Mouse (Mus musculus): ENCODE measurements around the gene Ap4b1. TPM values are rescaled to one million over a fixed set of nuclear protein-coding genes. Genes with fewer than 3 reads are reported as not detected.
"Not testable (repeated sequence)": the region's sequence is repeated elsewhere in the genome, so short reads cannot be mapped to it uniquely, and the experiment has no call there.

Ap4b1 gene
- polyA plus RNA-seq, 1 experiment from 2014 or later = 18.7 TPM

DNA sequence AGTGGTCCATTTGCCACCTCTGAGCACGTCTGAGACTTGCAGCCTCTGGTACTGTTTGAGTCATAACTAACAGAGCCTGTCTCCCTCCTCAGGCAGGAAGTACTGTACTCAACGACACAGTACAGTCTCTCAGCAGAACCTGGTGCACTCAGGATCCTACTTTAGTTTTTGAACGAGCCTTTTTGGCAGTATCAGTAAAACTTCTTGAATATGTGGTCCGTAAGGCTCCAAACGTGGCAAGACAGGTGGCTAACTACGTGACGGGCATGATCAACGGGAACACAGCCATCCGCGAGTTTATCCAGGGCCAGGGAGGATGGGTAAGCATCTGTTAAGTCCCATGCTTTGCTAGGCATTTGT is 26.6 kb downstream of the Ap4b1 start:
- no peak overlapping the region for H3K9ac ChIP-seq
- no peak overlapping the region for H3K27ac ChIP-seq
- no peak for ATAC-seq
- no peaks in the 10 kb centered on the region for H3K36me3 ChIP-seq
- no peak overlapping the region for H3K4me2 ChIP-seq
- no peaks in the 10 kb centered on the region for H3K27me3 ChIP-seq (replicated peaks)
- H3K9me3 ChIP-seq (replicated peaks) = no peaks in the 10 kb centered on the region
- H3K4me3 ChIP-seq = no peak overlapping the region
- WGBS (ENCODE audit: insufficient replicate concordance) = 74% methylated on average over 10 of the region's 10 CpGs
- peaks cover 24% of the 10 kb centered on the region for H3K4me1 ChIP-seq

DNA sequence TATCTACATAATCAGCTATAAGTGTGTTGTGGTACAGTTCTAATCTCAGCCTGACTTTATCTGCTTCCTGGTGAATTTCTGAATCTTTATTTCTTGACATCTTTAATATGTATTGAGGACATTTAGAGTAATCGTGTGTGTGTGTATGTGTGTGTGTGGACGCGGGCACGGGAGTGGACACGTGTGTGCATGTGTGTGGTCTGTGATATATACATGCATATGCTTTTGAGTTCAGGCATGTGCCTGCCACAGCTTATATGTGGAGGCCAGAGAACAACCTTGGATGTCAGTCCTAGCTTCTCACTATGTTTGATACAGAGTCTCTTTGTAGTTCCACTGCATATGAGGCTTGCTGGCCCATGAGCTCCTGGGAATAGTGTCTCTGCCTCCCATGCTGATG is 27.1 kb downstream of the Ap4b1 start:
- ATAC-seq = no peak
- peaks cover 19% of the 10 kb centered on the region for H3K4me1 ChIP-seq
- no peaks in the 10 kb centered on the region for H3K36me3 ChIP-seq
- WGBS (ENCODE audit: insufficient replicate concordance) = 86% methylated on average over 5 of the region's 5 CpGs
- no peaks in the 10 kb centered on the region for H3K27me3 ChIP-seq (replicated peaks)
- H3K9me3 ChIP-seq (replicated peaks) = no peaks in the 10 kb centered on the region
- H3K9ac ChIP-seq = no peak overlapping the region
- no peak overlapping the region for H3K4me2 ChIP-seq
- H3K27ac ChIP-seq = no peak overlapping the region
- H3K4me3 ChIP-seq = no peak overlapping the region

GRCm38 (mm10) chr3:103839711-103840110 is 30.4 kb downstream of the Ap4b1 start:
- H3K27me3 ChIP-seq (replicated peaks) = no peaks in the 10 kb centered on the region
- H3K4me3 ChIP-seq = no peak overlapping the region
- no peak overlapping the region for H3K4me2 ChIP-seq
- 83% methylated on average over 6 of the region's 6 CpGs for WGBS (ENCODE audit: insufficient replicate concordance)
- ATAC-seq = no peak
- no peak overlapping the region for H3K9ac ChIP-seq
- no peaks in the 10 kb centered on the region for H3K36me3 ChIP-seq
- H3K27ac ChIP-seq = no peak overlapping the region
- no peaks in the 10 kb centered on the region for H3K4me1 ChIP-seq
- H3K9me3 ChIP-seq (replicated peaks) = no peaks in the 10 kb centered on the region

- H3K4me1 ChIP-seq; H3K36me3 ChIP-seq; ATAC-seq; H3K27ac ChIP-seq; H3K4me3 ChIP-seq; H3K9me3 ChIP-seq (replicated peaks); H3K4me2 ChIP-seq; H3K27me3 ChIP-seq (replicated peaks); H3K9ac ChIP-seq: not testable (repeated sequence)
- 75% methylated on average over 3 of the region's 3 CpGs for WGBS (ENCODE audit: insufficient replicate concordance)
Measured at GRCm38 (mm10) chr3:103840195-103840594, 30.9 kb downstream of the Ap4b1 start.

DNA sequence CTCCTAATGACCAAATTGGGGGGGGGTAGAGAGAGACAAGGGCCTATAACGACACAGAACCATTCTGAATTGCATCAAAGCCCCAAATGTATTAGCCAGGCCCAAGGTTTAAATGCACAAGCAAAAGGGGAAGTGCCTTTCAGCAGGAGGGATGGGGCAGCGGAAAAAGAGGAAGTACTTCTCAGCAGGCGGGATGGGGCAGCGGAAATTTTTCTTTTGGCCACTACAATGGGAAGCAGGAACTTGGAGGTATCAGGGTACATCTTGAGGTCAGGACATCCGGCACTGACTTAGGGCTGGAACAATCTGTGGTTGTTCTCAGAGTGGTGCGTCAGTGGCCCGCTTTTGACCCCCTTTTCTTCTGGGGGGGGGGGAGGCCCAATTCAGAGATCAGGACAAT is 31.6 kb downstream of the Ap4b1 start:
- H3K36me3 ChIP-seq; H3K4me1 ChIP-seq; H3K27me3 ChIP-seq (replicated peaks); H3K9me3 ChIP-seq (replicated peaks); H3K4me3 ChIP-seq; H3K4me2 ChIP-seq; ATAC-seq; H3K9ac ChIP-seq; H3K27ac ChIP-seq: not testable (repeated sequence)
- 59% methylated on average over 7 of the region's 7 CpGs for WGBS (ENCODE audit: insufficient replicate concordance)

- Histone ChIP-seq H3K4me3 (no peak overlapping the region), H3K4me1 (no peaks in the 10 kb centered on the region), H3K27me3 (replicated peaks) (no peaks in the 10 kb centered on the region), H3K27ac (no peak overlapping the region), H3K9me3 (replicated peaks) (no peaks in the 10 kb centered on the region), H3K36me3 (no peaks in the 10 kb centered on the region), H3K4me2 (no peak overlapping the region), H3K9ac (no peak overlapping the region)
- no peak for ATAC-seq
- WGBS (ENCODE audit: insufficient replicate concordance) = 54% methylated on average over 9 of the region's 9 CpGs
Measured at GRCm38 (mm10) chr3:103850644-103851363, 41.5 kb downstream of the Ap4b1 start.

DNA sequence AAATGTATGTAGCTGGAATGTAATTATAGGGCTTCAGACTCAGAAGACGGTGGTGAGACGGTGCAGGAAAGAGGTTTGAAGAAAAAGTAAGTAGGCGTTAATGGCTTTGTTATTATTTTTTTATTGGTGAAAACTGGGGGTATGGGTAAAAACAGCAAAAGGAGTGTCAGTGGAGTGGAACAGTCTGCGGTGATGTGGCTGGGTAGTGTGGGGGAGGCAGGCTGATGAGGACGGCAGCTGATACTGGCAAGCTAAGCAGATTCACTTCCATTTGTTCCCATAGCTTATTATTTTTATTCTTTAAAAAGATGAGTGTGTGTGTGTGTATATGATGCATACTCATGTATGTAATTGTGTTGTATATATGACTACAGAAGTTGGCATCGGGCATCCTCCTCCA is 42.2 kb downstream of the Ap4b1 start:
- Histone ChIP-seq H3K4me1 (no peaks in the 10 kb centered on the region), H3K9me3 (replicated peaks) (no peaks in the 10 kb centered on the region), H3K36me3 (no peaks in the 10 kb centered on the region), H3K4me3 (no peak overlapping the region), H3K4me2 (no peak overlapping the region), H3K27me3 (replicated peaks) (no peaks in the 10 kb centered on the region), H3K27ac (no peak overlapping the region), H3K9ac (no peak overlapping the region)
- WGBS (ENCODE audit: insufficient replicate concordance) = 79% methylated on average over 6 of the region's 6 CpGs
- no peak for ATAC-seq

DNA sequence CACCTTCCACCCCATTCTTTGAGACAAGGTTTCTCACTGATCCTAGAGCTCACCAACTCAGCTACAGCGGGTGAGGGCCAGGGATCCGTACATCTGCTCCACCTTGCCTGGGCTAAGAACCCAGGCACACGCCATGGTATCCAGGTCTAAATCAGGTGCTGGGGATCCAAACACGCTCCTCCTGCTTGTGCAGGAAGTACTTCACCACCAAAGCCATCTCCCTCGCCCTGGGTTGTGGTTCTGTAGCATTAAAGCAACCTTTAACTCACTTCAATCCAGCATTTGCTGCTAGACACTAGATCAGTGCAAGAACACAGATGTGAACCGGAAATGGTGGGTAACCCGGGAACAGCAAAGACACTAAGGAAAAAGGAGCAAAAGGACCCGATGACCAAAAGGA is 42.6 kb downstream of the Ap4b1 start:
- H3K27ac ChIP-seq = no peak overlapping the region
- no peaks in the 10 kb centered on the region for H3K36me3 ChIP-seq
- H3K4me2 ChIP-seq = no peak overlapping the region
- no peaks in the 10 kb centered on the region for H3K9me3 ChIP-seq (replicated peaks)
- no peak overlapping the region for H3K9ac ChIP-seq
- WGBS (ENCODE audit: insufficient replicate concordance) = 65% methylated on average over 8 of the region's 8 CpGs
- no peaks in the 10 kb centered on the region for H3K4me1 ChIP-seq
- no peak for ATAC-seq
- H3K4me3 ChIP-seq = no peak overlapping the region
- no peaks in the 10 kb centered on the region for H3K27me3 ChIP-seq (replicated peaks)

- no peak for ATAC-seq
- 59% methylated on average over 3 of the region's 3 CpGs for WGBS (ENCODE audit: insufficient replicate concordance)
Measured at GRCm38 (mm10) chr3:103852565-103853299, 43.4 kb downstream of the Ap4b1 start.

DNA sequence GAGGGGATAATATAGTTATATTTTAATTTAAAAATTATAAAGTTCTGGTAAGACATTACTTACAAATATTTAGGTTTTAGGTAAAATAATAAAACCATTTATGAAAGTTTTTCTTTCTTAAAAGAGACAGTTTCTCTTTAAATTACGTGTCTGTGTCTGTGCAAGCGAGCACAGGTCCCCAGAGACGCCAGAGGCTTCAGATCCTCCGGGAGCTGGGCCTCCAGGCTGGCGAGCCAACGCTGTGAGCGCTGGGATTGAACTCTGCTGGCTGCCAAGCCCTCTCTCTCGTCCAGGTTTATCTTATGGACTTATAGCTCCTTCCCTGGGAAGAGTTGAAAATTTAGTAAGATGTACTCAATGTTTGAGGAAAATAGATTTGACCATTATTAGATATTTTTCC is 44.5 kb downstream of the Ap4b1 start:
- Histone ChIP-seq H3K27me3 (replicated peaks) (no peaks in the 10 kb centered on the region), H3K4me1 (no peaks in the 10 kb centered on the region), H3K4me2 (no peak overlapping the region), H3K36me3 (no peaks in the 10 kb centered on the region), H3K4me3 (no peak overlapping the region), H3K9ac (no peak overlapping the region), H3K27ac (no peak overlapping the region), H3K9me3 (replicated peaks) (no peaks in the 10 kb centered on the region)
- WGBS (ENCODE audit: insufficient replicate concordance) = 72% methylated on average over 8 of the region's 8 CpGs
- ATAC-seq = no peak

More at GRCm38 (mm10) chr3:103852565-103853299, 43.4 kb downstream of the Ap4b1 start:
- H3K4me1 ChIP-seq = no peaks in the 10 kb centered on the region
- H3K4me3 ChIP-seq = no peak overlapping the region
- no peak overlapping the region for H3K4me2 ChIP-seq
- H3K9me3 ChIP-seq (replicated peaks) = no peaks in the 10 kb centered on the region
- H3K27ac ChIP-seq = no peak overlapping the region
- no peaks in the 10 kb centered on the region for H3K27me3 ChIP-seq (replicated peaks)
- no peaks in the 10 kb centered on the region for H3K36me3 ChIP-seq
- H3K9ac ChIP-seq = no peak overlapping the region

DNA sequence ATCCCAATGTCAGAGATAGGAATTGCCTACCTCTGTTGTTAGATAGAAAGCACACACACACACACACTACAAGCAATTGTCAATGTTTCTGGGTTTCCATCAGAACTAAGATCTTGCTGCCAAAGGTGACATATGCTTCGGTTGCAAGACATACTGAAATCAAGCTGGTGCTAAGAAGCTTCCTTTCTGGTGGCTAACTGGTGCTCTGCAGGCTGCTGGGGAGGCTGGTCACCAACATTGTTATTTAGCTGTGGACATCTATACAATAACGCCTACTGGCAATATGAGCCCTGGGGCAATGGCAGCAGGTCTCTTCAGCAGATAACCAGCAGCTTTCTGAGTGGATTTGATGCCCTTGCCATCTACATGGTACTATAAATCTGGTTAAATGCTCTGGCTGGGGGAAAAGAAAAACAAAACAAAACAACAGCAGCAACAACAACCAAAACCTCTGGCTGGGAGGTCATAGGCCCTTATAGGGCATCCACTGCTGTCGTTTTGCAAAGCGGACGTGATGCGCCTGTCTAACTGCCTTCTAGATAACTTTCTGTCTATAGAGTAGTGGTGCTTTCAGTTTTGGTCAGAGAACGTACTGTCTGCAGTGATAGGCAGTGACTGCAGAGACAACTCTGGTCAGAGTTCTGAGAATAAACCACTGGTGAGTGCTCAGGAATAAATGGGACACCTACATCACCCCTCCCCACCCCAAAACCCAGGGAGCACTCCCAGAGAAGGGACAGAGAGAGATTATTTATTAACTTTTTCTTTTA is 47.9 kb downstream of the Ap4b1 start:
- no peak for ATAC-seq
- no peaks in the 10 kb centered on the region for H3K27me3 ChIP-seq (replicated peaks)
- H3K9ac ChIP-seq = no peak overlapping the region
- no peak overlapping the region for H3K4me2 ChIP-seq
- no peaks in the 10 kb centered on the region for H3K4me1 ChIP-seq
- no peaks in the 10 kb centered on the region for H3K36me3 ChIP-seq
- no peak overlapping the region for H3K27ac ChIP-seq
- no peaks in the 10 kb centered on the region for H3K9me3 ChIP-seq (replicated peaks)
- no peak overlapping the region for H3K4me3 ChIP-seq
- 66% methylated on average over 7 of the region's 7 CpGs for WGBS (ENCODE audit: insufficient replicate concordance)

DNA sequence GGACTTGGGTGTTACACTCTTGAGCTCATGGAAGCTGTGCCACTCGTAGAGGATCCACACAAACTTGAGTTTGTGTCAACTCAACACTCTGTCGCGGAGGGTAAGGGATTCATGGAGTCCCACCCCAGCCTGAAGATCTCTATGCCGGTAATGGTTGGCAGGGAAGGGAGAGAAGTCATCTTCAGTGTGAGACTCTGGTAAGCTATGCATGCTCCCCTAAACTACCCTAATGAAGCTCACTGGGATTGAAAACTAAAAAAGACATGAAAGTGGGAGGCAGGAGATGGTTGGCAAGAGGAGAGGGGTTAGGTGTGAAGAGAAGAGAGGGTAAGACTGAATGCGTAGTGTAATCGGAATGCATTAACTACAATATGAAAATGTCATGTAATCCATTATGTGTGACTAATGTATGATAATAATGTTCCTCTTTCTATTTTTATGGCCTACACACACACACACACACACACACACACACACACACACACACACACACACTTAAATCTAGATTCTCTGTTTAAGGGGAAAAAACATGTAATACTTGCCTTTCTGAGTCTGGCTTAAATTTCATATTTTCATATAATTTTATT is 48.8 kb downstream of the Ap4b1 start:
- no peak for ATAC-seq
- no peak overlapping the region for H3K27ac ChIP-seq
- no peaks in the 10 kb centered on the region for H3K4me1 ChIP-seq
- WGBS (ENCODE audit: insufficient replicate concordance) = 84% methylated on average over 6 of the region's 6 CpGs
- no peak overlapping the region for H3K4me3 ChIP-seq
- no peaks in the 10 kb centered on the region for H3K27me3 ChIP-seq (replicated peaks)
- no peak overlapping the region for H3K4me2 ChIP-seq
- H3K36me3 ChIP-seq = no peaks in the 10 kb centered on the region
- no peak overlapping the region for H3K9ac ChIP-seq
- H3K9me3 ChIP-seq (replicated peaks) = no peaks in the 10 kb centered on the region
